Mouse (Mus musculus): ENCODE data around the gene Zcchc13.

Zcchc13 gene

DNA sequence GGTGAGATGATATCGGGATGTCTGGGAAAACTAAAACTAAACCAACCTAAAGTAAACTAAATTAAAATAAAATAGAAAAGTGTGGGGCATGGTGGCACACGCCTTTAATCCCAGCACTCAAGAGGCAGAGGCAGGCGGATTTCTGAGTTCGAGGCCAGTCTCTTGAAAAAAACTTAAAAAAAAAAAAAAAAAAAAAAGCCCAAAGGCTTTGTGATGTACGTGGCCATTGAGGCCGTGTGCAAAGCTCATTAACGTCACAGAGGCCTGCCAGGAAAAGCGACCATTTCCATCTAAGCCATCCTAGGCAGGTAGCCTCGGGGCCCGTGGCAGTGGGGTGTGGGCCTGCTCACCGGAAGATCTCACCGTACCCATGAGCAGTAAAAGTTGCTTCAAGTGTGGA is at the start of gene Zcchc13:
Zcchc13 (plus strand) TSS at position 284 of the 400 bp plus-strand sequence.
- no peak for DNase-seq (ENCODE audit: low spot score)

DNA sequence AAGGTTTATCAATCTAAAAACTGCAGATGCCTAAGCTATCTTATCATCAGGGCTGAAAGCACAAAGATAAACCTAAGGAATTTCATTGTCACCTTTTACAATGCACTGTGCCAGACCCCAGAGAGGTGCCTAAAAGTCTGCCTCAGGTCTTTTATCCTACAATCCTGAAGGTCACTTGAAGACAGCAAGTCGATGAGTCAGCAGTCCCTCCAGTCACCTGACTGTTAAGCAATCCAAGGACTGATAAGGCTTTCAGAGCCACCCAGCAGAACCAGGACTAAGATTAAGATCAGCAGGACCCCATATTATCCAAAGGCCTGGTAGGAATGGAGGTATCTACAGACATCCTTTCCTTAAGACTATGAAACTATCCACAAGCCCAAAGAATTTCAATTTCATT is 46.1 kb upstream of the Zcchc13 start:
- no peak for DNase-seq (ENCODE audit: low spot score)

DNA sequence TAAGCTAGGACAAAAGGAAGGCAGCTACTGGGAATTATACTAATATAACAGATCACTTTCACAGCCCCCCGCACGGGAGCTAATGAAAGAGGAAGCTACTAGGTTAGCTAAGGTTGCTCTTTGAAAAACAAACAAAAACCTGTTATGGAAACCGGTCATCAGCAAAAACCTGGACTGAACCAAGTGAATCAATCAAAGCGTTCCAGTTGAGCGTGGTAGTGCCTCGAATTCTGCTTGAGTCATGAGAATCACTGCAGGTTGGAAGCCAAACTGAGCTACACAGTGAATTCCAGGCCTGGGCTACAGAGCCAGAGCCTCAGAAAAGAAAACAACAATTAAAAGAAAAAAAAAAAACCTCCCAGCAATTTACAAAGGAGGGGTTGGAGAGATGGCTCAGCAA is 38.3 kb upstream of the Zcchc13 start:
- DNase-seq (ENCODE audit: low spot score) = no peak

DNA sequence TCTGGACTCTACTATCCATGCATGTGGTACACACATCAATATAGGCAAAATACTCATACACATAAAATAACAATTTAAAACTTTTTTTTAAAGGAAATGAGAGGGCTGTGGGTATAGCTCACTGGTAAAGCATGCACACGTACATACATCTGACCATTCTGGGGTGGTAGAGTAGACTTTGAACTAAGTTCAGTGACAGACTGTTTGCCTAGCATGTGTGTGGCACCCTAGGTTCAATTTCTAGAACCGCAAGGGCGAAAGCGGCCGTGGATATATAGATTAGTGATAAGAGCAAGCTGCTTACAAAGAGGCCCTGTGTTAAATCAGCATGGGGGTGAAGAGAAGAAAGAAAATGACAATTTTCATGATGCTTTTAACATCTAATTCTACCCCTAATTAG is 27.8 kb upstream of the Zcchc13 start:
- DNase-seq (ENCODE audit: low spot score) = no peak

DNA sequence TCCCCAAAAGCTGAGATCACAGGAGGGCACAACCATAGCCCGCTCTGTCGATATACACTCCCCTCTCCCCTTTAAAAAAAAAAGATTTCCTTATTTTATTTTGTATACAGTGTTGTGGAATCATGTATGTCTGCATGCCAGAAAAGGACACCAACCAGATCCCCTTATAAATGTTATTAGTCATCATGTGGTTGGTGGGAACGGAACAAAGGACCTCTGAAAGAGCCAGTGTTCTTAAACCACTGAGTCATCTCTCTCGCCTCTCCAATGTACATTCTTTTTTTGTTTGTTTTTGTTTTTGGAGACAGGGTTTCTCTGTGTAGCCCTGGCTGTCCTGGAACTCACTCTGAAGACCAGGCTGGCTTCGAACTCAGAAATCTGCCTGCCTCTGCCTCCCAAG is 26.2 kb upstream of the Zcchc13 start:
- DNase-seq (ENCODE audit: low spot score) = no peak

DNA sequence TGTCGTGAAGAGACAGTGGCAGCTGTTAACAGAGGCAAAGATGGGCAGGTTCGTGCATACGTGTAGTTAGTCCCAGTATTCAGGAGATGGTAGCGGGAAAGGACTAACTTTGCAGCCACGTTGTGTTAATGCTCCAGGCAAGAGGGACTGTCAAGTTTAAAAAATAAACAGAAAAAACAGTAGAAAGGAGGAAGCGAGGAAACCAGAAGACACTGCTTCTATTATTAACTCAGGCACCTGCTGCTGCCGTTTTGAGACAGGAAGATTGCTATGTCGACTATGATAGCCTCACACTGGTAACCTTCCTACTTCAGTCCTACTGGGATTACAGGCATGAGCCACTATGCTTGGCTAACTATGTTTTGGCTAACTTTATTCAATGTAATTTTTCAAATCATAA is 24.9 kb upstream of the Zcchc13 start:
- DNase-seq (ENCODE audit: low spot score) = no peak

DNA sequence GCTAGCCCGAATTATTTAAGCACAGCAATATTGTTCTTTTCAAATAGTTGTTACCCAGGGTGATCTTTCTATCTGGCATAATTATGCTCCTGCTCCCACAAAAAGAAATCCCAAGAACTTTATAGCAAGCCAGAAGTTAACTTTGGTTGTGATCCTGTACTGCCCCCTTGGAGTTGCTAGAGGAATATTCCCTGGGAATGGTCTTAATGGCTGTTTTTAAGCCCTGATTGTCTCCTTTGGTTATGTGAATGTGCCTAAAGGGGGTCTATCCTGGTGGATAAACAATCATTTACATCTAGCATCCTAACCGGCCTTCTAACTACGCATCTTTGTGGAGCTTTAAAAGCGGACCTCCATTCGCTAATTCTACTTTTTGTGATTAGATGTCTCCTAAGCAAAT is 20.0 kb upstream of the Zcchc13 start:
- DNase-seq (ENCODE audit: low spot score) = no peak

DNA sequence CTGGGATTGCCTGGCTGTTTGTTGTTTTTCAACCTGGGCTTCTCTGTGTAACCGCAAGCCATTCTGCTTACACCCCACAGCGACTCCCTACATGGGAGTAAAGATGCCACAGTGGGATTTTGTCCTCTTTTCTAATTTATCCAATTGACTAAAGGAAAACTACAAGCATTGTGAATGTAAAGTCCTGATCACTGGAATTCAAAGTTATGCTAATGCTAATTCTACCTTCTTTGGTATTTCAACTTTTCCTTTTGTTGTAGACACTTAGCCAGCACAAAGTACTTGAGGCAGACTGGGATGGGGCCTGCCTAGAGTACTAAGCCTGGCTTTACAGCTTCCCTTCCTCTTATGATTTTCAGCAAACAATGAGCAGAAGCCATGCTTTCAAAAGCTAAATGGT is 18.9 kb upstream of the Zcchc13 start:
- DNase-seq (ENCODE audit: low spot score) = no peak

DNA sequence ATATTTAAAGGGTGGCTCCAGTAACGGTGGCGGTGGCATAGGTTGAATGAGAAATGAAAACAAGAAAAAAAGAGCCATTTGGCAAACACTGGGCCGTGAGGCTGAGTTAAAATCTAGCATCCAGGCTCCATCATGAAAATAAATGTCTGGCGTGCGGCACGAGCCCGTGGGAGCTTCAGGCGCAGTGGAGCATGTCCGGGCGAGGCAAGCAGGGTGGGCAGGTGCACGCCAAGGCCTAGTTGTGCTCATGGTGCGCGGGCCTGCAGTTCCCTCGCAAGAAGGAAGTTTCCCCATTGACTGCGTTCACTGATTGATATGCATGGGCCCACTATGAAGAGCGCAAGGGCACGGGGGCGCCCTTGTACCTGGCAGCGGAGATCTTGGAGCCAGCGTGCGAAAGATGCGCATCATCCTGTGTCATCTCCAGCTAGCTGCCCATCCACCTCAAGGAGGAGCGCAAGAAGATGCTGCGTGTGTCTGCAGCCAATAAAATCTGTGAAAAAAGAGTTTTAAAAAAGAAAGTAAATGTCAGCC is 15.6 kb upstream of the Zcchc13 start:
- DNase-seq (ENCODE audit: low spot score) = no peak

DNA sequence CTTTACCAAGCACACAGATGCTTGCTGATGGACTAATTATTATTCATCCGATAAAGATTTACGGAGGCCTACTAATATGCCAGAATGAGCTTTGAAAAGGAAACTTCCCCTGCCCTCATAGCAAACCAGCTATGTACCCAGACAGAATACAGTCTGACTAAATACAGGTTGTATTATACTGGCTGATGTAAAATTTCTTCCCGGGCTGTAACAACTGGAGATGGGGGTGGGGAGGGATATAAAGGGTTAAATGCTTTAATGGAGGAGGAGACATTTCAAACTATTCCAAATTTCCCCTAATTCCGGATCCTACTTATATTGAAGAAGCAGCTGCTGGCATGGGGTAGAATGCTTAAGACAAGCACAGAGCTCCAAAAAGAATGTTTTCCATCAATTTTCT is 14.9 kb upstream of the Zcchc13 start:
- DNase-seq (ENCODE audit: low spot score) = no peak

DNA sequence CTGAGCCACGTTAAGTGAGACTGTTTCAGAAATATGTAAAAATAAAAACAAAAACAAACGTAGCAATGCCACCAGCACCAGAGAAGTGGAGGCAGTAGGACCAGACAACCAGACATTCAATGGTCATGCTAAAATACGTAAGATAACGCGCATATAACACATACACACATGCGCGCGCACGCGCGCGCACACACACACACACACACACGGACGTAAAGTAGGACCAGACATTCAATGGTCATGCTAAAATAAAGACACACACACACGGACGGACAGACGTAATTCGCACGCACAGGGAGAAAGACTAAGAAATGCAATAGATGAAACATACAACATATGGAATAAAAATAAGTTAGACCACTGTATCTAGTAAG is 14.2 kb upstream of the Zcchc13 start:
- no peak for DNase-seq (ENCODE audit: low spot score)

DNA sequence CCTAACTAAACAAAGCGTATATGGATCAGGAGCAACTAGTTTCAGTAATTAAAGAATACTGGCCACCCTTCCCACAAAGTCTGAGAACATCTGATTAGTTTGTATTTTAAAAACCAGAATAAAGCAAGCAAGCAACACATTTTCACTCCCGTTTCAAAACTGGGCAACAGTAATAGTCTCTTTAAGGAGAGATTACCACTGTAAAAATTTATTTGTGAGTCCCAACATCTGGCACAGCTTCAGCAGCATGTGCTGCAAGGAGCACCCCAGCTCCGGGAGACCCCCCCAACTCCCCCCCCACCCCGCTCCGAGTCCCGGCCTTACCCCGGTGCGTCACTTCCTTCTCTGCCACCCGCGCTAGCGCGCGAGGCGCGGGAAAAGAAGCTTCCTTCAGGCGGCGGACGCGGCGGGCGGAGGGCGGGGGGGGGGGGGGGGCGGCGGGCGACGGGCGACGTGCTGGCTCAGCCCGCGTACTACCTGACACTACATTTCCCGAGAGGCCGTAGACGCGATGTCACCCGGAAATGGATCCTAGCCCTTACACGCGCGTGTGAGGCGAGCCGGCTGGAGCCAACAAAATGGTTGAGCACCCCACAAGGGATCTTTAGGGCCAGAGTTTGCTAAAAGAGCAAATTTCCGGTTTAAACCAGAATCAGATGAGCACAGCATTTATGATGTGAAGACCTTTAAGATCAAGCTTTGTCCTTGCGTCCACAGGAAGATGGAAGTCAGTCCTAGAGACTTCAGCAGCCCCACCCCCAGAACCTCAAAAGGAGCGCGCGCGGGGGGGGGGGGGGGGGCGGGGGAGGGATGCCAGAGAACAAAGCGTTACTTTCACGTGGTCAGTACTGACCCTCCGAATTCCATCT is 13.6 kb upstream of the Zcchc13 start:
- DNase-seq (ENCODE audit: low spot score) = peak; percentile 88

DNA sequence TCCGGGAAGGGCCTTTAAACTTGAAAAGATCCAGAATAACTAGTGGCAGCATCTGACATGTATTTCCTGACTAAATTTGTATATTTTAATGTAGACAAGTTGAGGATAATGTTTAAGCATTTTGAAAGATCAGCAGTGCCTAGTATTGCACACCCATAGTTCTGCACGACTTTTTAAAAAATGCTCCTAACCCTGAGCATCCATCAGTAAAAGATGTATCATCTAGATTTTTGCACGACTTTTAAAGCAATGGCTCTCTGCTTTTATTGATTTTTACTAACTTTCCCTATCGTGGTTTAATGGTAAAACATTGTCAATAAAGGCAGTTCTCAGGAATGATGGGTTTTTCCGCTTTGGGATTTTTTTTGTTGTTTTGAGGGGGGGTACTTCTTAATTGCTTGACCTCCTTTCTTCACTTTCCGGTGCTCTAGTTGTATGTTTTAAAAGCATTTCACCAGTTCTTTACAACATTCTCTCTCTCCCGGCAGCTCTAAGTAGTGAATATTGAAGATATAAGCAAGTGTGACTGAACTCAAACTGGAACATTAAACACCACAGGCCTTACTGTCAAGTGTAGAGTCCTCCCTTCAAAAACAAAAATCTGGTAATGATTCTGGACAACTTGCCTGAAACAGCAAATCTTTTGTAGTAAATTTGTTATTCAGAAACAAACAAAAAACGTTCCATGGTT is 12.8 kb upstream of the Zcchc13 start:
- DNase-seq (ENCODE audit: low spot score) = no peak

DNA sequence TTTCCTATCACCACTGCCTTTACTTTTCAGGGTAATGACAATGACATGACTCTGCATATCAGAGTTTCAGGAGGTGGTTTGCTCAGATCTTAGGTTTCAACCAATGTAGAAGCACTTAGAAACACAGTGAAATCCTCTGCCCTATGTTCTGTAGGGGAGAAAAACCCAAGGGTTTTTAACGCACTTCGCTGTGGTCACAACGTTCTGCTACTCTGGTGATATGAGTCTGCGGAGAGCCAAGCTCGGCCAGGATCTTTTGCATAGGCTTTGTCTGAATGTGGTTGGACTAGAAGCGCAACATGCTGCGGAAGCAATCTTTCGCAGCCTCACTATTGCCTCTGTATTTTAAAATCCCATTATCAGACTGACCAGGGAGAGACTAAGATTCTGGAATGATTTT is 8.6 kb upstream of the Zcchc13 start:
- DNase-seq (ENCODE audit: low spot score) = no peak

DNA sequence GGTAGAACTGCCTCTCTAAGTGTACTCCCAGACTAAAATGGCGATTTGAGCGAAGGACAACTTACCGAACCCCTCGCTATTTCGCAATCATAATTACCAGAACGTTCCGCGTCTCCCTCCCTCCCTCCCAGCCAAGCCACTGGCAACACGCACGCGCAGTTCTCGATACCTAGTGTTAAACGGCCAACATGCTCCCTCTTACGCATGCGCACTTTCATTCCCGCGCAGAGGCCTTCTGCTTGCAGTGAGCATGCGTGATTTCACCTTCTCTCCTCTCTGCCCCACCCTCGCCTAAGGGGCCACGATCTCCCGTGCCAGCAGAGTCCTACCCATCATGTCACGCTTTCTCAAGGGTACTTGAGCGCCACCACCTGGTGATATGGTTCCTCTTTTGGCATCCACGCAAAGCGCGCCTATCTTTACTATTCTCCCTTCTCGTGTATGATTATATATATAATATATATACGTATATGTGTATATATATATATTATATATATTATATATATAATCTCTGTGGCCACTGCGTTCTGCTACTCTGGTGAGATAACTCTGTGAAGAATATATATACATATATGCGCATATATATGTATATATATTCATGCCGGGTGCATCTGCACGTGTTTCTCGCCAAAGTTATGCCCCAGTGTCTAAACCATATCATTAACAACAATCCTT is 8.0 kb upstream of the Zcchc13 start:
- peak; percentile 99 for DNase-seq (ENCODE audit: low spot score)

DNA sequence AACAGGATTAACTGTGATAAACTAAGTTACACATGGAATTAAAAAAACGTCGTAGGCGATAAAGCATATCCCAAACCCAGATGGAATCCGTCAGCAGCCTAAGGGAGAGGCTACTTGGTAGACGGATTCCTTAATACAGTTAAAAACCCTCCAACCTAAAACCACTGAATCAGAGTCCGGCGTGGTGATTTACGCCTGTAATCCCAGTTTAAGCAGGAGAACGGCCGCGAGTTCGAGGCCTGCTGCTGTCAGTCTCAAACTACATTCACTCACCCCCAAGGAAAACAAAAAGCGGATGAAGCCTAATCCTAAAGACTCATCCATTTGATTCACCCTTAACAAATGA is 7.5 kb upstream of the Zcchc13 start:
- no peak for DNase-seq (ENCODE audit: low spot score)

DNA sequence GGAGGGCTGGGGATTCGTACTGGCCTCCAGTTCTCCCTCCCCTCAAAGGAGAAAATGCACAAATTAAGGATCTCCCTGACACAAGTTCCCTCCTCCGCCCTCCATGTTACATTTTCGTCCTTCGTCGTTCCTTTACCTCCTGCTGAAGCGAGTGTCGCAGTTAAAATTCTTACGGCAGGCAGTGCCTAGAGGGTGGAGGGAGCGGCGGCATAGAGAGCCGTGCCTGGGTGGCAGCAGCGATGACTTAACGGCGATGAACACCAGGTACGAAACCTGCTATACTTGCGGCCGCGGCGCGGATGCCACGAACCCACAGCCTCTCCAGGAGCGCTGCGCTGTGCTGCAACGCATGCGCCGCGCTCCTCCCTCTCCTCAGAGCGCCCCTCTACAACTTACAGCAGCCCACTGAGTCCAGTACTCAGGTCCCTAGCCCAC is 7.0 kb upstream of the Zcchc13 start:
- DNase-seq (ENCODE audit: low spot score) = no peak

DNA sequence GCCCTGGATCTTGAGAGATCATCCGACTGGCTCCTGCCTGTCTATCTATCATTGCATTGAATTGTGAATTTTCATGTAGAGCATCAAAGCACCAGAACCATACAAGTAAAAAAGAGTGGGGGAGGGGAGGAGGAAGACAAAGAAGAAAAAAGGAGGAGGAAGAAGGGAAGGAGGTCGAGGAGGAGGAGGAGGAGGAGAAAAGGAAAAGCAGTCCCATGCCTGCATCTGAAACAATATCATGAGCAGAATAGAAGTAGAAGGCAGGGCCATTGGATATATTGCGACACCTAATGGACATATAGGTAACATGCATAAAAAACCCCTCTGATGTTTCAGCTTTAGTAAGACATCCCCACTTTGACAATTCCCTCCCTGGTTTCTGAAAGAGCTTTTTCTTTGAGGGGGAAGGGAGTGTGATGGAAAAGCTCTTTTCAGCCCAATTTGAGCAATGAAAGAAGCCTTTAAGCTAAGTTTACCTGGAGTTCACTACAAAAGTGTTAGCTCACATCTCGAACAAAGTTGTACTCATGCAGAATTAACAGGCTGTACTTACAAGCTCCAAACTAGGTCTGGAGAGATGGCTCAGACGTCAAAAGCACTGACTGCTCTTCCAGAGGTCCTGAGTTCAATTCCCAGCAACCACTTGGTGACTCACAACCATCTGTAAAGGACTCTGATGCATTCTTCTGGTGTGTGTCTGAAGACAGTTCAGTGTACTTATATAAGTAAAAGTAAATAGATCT is 5.8 kb upstream of the Zcchc13 start:
- no peak for DNase-seq (ENCODE audit: low spot score)

DNA sequence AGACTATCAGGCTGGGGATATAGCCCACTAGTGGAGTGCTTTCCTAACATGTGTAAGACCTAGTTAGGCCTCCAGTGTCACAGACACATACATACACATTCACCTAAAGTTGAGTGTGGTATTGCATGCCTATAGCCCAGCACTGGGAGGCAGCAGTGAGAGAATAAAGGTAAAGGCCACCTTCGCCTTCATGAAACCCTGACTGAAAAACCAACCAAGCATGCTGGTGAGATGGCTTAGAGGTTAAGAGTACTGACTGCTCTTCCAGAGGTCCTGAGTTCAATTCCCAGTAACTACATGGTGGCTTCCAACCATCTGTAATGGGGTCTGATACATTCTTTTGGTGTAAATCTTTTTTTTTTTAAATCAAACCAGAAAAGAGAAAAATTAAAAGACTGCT is 1.5 kb upstream of the Zcchc13 start:
- no peak for DNase-seq (ENCODE audit: low spot score)

DNA sequence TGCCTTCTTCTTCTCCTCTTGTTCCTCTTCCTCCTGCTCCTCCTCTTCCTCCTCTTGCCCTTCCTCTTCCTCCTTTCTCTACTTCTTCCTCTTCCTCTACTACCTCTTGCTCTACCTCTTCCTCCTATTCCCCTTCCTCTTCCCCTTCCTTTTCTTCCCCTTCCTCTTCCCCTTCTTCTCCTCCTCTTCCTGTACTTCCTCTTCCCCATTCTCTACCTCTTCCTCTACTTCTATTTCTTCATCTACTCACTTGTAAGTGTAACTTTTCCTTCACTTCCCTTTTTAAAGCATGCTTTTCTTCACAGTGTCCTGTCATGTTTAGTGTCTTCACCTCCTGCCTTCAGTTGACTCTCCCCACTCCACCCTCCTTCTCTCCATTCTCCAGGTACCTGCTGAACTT is 3.5 kb downstream of the Zcchc13 start:
- no peak for DNase-seq (ENCODE audit: low spot score)

DNA sequence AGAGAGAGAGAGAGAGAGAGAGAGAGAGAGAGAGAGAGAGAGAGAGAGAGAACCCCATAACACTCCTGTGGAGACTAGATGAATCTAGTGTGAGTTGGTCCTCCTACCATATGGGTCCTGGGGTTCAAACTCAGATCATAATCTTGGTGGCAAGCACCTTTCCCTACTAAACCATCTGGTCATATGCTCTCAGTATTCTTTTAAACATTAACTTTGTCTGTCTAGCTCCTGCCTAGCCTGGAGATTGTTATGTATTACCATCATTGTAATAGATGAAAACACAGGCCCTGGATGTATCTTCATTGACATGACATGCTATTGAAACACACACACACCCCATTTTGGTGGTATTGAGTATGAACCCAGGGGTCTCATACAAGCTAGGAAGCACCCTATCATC is 5.6 kb downstream of the Zcchc13 start:
- no peak for DNase-seq (ENCODE audit: low spot score)

DNA sequence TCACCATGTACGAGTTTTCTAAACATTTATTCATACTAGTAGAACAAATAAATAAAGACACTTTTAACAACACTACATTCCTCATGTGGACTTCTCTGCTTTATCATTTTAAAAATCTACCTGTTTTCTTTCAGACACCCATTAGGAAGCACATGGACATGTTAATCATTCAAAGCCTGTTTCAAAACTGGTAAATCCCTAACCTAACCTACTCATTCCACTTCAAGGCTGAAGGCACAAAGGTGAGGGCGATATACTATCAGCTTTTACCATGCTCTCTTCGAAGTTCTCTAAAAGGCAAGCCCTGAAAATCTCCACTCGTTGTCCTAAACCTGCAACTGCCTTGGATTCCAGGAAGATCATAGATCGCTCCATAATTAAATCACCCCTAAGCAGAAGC is 8.2 kb downstream of the Zcchc13 start:
- no peak for DNase-seq (ENCODE audit: low spot score)

Measured in layer of hippocampus, adult 9-10 months (tissue).